In genomic region chr1:135258380-135259127, GRCm38 (mm10) we compare ENCODE assay signal across 8 mouse cellular contexts. TPM values are rescaled to one million over a fixed set of nuclear protein-coding genes. Genes with fewer than 3 reads are reported as not detected.
DNase-seq lines count a peak whose midpoint lies in the region; ATAC-seq and TF ChIP-seq lines count a peak whose summit lies in the region.

Gene Elf3, minus strand, starts transcription at chr1:135258568.

- H3K4me3 ChIP-seq in ES-E14 (ENCODE audit: insufficient read depth in 1 of 2, low read depth in 1 of 2, low read length in 2 of 2, poor library complexity in 1 of 2, severe bottlenecking in 1 of 2) = peak within 1 kb of the TSS; percentile 67 to 69
- peak within 1 kb of the TSS; percentile 38 for H3K4me3 ChIP-seq in brown adipose tissue, adult 24 weeks (ENCODE audit: insufficient read depth, low read depth, low read length)
- H3K4me3 ChIP-seq in forebrain, embryonic 16.5 days (replicated peaks; ENCODE audit: low read length) = peak within 1 kb of the TSS; percentile 9
- H3K4me3 ChIP-seq in lung, embryonic 16.5 days (ENCODE audit: low read length) = peak within 1 kb of the TSS; percentile 46
- peak within 1 kb of the TSS; percentile 38 for H3K4me3 ChIP-seq in stomach, embryonic 14.5 days (ENCODE audit: low read depth, low read length)

- H3K4me1 ChIP-seq in ES-E14 (ENCODE audit: control insufficient read depth in 2 of 2, insufficient read depth in 2 of 2, low read length in 2 of 2, poor library complexity in 1 of 2) = peaks cover 0 to 26% of the 10 kb centered on the region in 2 experiments; a peak in 2 of 4 replicates
- no peaks in the 10 kb centered on the region for H3K4me1 ChIP-seq in brown adipose tissue, adult 24 weeks (ENCODE audit: control insufficient read depth, insufficient read depth, insufficient read length, low read length)
- H3K4me1 ChIP-seq in forebrain, embryonic 16.5 days (replicated peaks; ENCODE audit: control insufficient read depth, insufficient read depth, low read length) = peaks cover 6% of the 10 kb centered on the region
- peaks cover 22% of the 10 kb centered on the region for H3K4me1 ChIP-seq in lung, embryonic 16.5 days (replicated peaks; ENCODE audit: control insufficient read depth, insufficient read depth, low read length)
- H3K4me1 ChIP-seq in stomach, embryonic 14.5 days (ENCODE audit: control insufficient read depth, insufficient read depth, low read length) = no peaks in the 10 kb centered on the region; the same call in 1 of the 2 replicates

- no peaks in the 10 kb centered on the region for H3K27me3 ChIP-seq in forebrain, embryonic 16.5 days (replicated peaks; ENCODE audit: control insufficient read depth, insufficient read depth, low read length)
- no peaks in the 10 kb centered on the region for H3K27me3 ChIP-seq in lung, embryonic 16.5 days (ENCODE audit: control insufficient read depth, insufficient read depth, low read depth, low read length)
- no peaks in the 10 kb centered on the region for H3K27me3 ChIP-seq in stomach, embryonic 14.5 days (ENCODE audit: control insufficient read depth, insufficient read depth, low read length)

- H3K9me3 ChIP-seq in ES-E14 (ENCODE audit: control insufficient read depth, insufficient read depth, low read depth, low read length) = no peaks in the 10 kb centered on the region
- no peaks in the 10 kb centered on the region for H3K9me3 ChIP-seq in forebrain, embryonic 16.5 days (ENCODE audit: control insufficient read depth, low read length)
- H3K9me3 ChIP-seq in lung, embryonic 16.5 days (ENCODE audit: control insufficient read depth, low read length) = no peaks in the 10 kb centered on the region
- H3K9me3 ChIP-seq in stomach, embryonic 14.5 days (ENCODE audit: control insufficient read depth, low read depth, low read length) = no peaks in the 10 kb centered on the region

- in situ Hi-C loops in ES-E14 (cut with MboI; ENCODE audit: low sequenced_read_pairs in 2 of 2, unreplicated experiment in 2 of 2) = loop anchor here in 1 of 2 experiments (5.0 kb wide), 1 partner anchor 86 kb away; no protein-coding TSS in a partner anchor

- H3K27ac ChIP-seq in ES-E14 (ENCODE audit: insufficient read depth, low read depth, low read length, poor library complexity, severe bottlenecking) = peak within 1 kb of the TSS; percentile 50
- H3K27ac ChIP-seq in brown adipose tissue, adult 24 weeks (replicated peaks; ENCODE audit: low read depth, low read length) = no peak within 1 kb of the TSS
- H3K27ac ChIP-seq in forebrain, embryonic 16.5 days (ENCODE audit: low read length) = no peak within 1 kb of the TSS
- H3K27ac ChIP-seq in lung, embryonic 16.5 days (ENCODE audit: low read length) = peak within 1 kb of the TSS; percentile 96
- H3K27ac ChIP-seq in stomach, embryonic 14.5 days (ENCODE audit: low read length) = peak within 1 kb of the TSS; percentile 81

- DNase-seq in ES-E14 (ENCODE audit: low read depth, low spot score) = no peak
- peak; percentile 99 for DNase-seq in kidney, adult 9 months
- DNase-seq in thymus, postnatal 14 days = no peak
- DNase-seq in layer of hippocampus, adult 18-20 months (ENCODE audit: low spot score in 2 of 2) = no peak

- WGBS in forebrain, embryonic 16.5 days = 8% methylated on average over 19 of the region's 19 CpGs
- WGBS in lung, embryonic 16.5 days = 9% methylated on average over 19 of the region's 19 CpGs
- WGBS in stomach, embryonic 14.5 days = 7% methylated on average over 19 of the region's 19 CpGs

- H3K9ac ChIP-seq in ES-E14 (ENCODE audit: insufficient read depth, low read depth, low read length, poor library complexity, severe bottlenecking) = peak within 1 kb of the TSS; percentile 73
- peak within 1 kb of the TSS; percentile 33 for H3K9ac ChIP-seq in forebrain, embryonic 16.5 days (replicated peaks; ENCODE audit: low read depth, low read length)
- peak within 1 kb of the TSS; percentile 64 for H3K9ac ChIP-seq in lung, embryonic 16.5 days (ENCODE audit: low read length)
- H3K9ac ChIP-seq in stomach, embryonic 14.5 days (replicated peaks; ENCODE audit: low read depth, low read length) = peak within 1 kb of the TSS; percentile 28

- peak; percentile 67 for ATAC-seq in forebrain, embryonic 16.5 days
- ATAC-seq in lung, embryonic 16.5 days (ENCODE audit: low read depth) = peak; percentile 89
- ATAC-seq in stomach, embryonic 14.5 days (ENCODE audit: insufficient number of reproducible peaks, insufficient read depth, low FRiP score, low read depth) = peak; percentile 83

- H3K36me3 ChIP-seq in ES-E14 (ENCODE audit: control insufficient read depth, insufficient read depth, low read length, poor library complexity, severe bottlenecking) = peaks cover 40% of the 10 kb centered on the region
- peaks cover 4% of the 10 kb centered on the region; the same call in 1 of the 2 replicates for H3K36me3 ChIP-seq in forebrain, embryonic 16.5 days (ENCODE audit: control insufficient read depth, insufficient read depth)
- H3K36me3 ChIP-seq in lung, embryonic 16.5 days (ENCODE audit: control insufficient read depth, insufficient read depth, low read length) = peaks cover 5% of the 10 kb centered on the region
- H3K36me3 ChIP-seq in stomach, embryonic 14.5 days (ENCODE audit: control insufficient read depth, insufficient read depth, low read length) = peaks cover 10% of the 10 kb centered on the region; the same call in 1 of the 2 replicates

- H3K4me2 ChIP-seq in forebrain, embryonic 16.5 days (ENCODE audit: low read length) = peak within 1 kb of the TSS; percentile 44
- peak within 1 kb of the TSS; percentile 67 for H3K4me2 ChIP-seq in lung, embryonic 16.5 days (ENCODE audit: low read depth, low read length)
- H3K4me2 ChIP-seq in stomach, embryonic 14.5 days (replicated peaks; ENCODE audit: low read depth, low read length) = peak within 1 kb of the TSS; percentile 37

TF ChIP-seq in ES-E14, 5 proteins besides CTCF, POLR2A, EP300 and RAD21:
- TF ChIP-seq MAFK (IDR thresholded peaks at IDR 0.05; ENCODE audit: insufficient read depth, low read depth, low read length) = no peak
- no peak for TF ChIP-seq HCFC1 (IDR thresholded peaks at IDR 0.05; ENCODE audit: borderline replicate concordance, insufficient read depth, low read length)
- no peak for TF ChIP-seq ZNF384 (IDR thresholded peaks at IDR 0.05; ENCODE audit: low read depth, low read length)
- no peak for TF ChIP-seq ZC3H11A (IDR thresholded peaks at IDR 0.05; ENCODE audit: borderline replicate concordance, low read depth, low read length)
- TF ChIP-seq CHD2 (IDR thresholded peaks at IDR 0.05; ENCODE audit: low read depth, low read length) = no peak

RNA-seq across cellular contexts. Expression of gene Elf3, which starts in this region (rescaled TPM):
- total RNA-seq in ES-E14 (2012; rRNA removed) = 9.4 and 13.4 TPM in 2 replicates
- polyA plus RNA-seq in brown adipose tissue, adult 24 weeks (2012; ENCODE audit: insufficient read depth, insufficient read length, missing spikeins) = not detected in 2 replicates
- 0.10 and 0.53 TPM in 2 replicates for polyA plus RNA-seq in forebrain, embryonic 16.5 days (2015; fragmentation: Nextera tagmentation; extraction: Ambion mirVana)
- 32.9 and 35.7 TPM in 2 replicates for polyA plus RNA-seq in lung, embryonic 16.5 days (2015; fragmentation: Nextera tagmentation; extraction: Ambion mirVana)
- polyA plus RNA-seq in stomach, embryonic 14.5 days (2014; fragmentation: Nextera tagmentation; extraction: Ambion mirVana) = 98.9 and 104 TPM in 2 replicates
- not detected for total RNA-seq in layer of hippocampus, adult 18-20 months (2021)

Comparison
In these comparisons a context has a peak if more than half of its experiments do, and no peak if none do; other contexts are left out.
1. RNA of gene Elf3 (polyA plus RNA-seq): 98.9 to 104 TPM in stomach, embryonic 14.5 days and 32.9 to 35.7 TPM in lung, embryonic 16.5 days; 0.10 to 0.53 TPM in forebrain, embryonic 16.5 days and not detected in brown adipose tissue, adult 24 weeks; every median in the first group is over 10 times any median in the second.
2. Peak in ATAC-seq, H3K4me3 ChIP-seq, H3K9ac ChIP-seq and H3K4me2 ChIP-seq in forebrain, embryonic 16.5 days; RNA of the gene not detected or under 1 TPM.
3. H3K27ac ChIP-seq: peak in ES-E14 (single experiment), lung, embryonic 16.5 days (single experiment) and stomach, embryonic 14.5 days (single experiment); none in brown adipose tissue, adult 24 weeks (single experiment) and forebrain, embryonic 16.5 days (single experiment).
4. H3K4me3 ChIP-seq: peak in every context shown above with its lines; median percentile 68 in ES-E14; 46 in lung, embryonic 16.5 days; 38 in brown adipose tissue, adult 24 weeks; 38 in stomach, embryonic 14.5 days; 9 in forebrain, embryonic 16.5 days.
5. Peak in every context shown above with its lines, with median percentiles within 50 percentile points of each other: H3K9ac ChIP-seq, ATAC-seq and H3K4me2 ChIP-seq.